8 mouse cellular contexts compared by ENCODE assay signal in genomic region chr5:100674711-100675376, GRCm38 (mm10). TPM values are rescaled to one million over a fixed set of nuclear protein-coding genes. Genes with fewer than 3 reads are reported as not detected.
DNase-seq lines count a peak whose midpoint lies in the region; ATAC-seq lines count a peak whose summit lies in the region.

TSS of gene Coq2 (minus strand) at chr5:100675140.

- WGBS in hindbrain, embryonic 16.5 days: 11% methylated on average over 17 of the region's 17 CpGs

- H3K4me3 ChIP-seq in hindbrain, embryonic 16.5 days (ENCODE audit: low read length): peak within 1 kb of the TSS; percentile 79

- peak within 1 kb of the TSS; percentile 88 for H3K9ac ChIP-seq in hindbrain, embryonic 16.5 days (ENCODE audit: low read depth, low read length)

- peak; percentile 67 for ATAC-seq in hindbrain, embryonic 16.5 days
- peak; percentile 86 for ATAC-seq in megakaryocyte, adult 5-6 weeks (ENCODE audit: poor library complexity, severe bottlenecking)

- no peaks in the 10 kb centered on the region for H3K9me3 ChIP-seq in hindbrain, embryonic 16.5 days (ENCODE audit: control insufficient read depth, low read length)

- H3K27ac ChIP-seq in hindbrain, embryonic 16.5 days (ENCODE audit: low read depth, low read length): peak within 1 kb of the TSS; percentile 77

- H3K27me3 ChIP-seq in hindbrain, embryonic 16.5 days (replicated peaks; ENCODE audit: control insufficient read depth, insufficient read depth, low read length): no peaks in the 10 kb centered on the region

- no peaks in the 10 kb centered on the region for H3K36me3 ChIP-seq in hindbrain, embryonic 16.5 days (ENCODE audit: control insufficient read depth, insufficient read depth, low read length)

- peaks cover 14% of the 10 kb centered on the region for H3K4me1 ChIP-seq in hindbrain, embryonic 16.5 days (ENCODE audit: control insufficient read depth, insufficient read depth, low read depth, low read length)

- peak; percentile 70 for DNase-seq in WW6 (ENCODE audit: low read depth, low spot score)
- DNase-seq in cerebellum, postnatal 36 days: peak; percentile 81 to 82
- DNase-seq in gastrocnemius, adult 18-20 months (ENCODE audit: low spot score): peak; percentile 69
- DNase-seq in left cerebral cortex, adult 18-20 months (ENCODE audit: low spot score in 2 of 2): peak; percentile 69 to 73
- DNase-seq in right cerebral cortex, adult 2 months (ENCODE audit: low spot score in 2 of 2): peak; percentile 67 to 79
- peak; percentile 75 to 82 for DNase-seq in urinary bladder, postnatal 36 days (ENCODE audit: low spot score in 2 of 2)

- H3K4me2 ChIP-seq in hindbrain, embryonic 16.5 days (ENCODE audit: low read length): peak within 1 kb of the TSS; percentile 85

RNA-seq across cellular contexts. Expression of gene Coq2, which starts in this region (rescaled TPM):
- 10 to 100 TPM; 73.6 to 77.4 TPM for total RNA-seq in gastrocnemius, adult 18-20 months (2021)
- 49.6 and 49.8 TPM in 2 replicates for polyA plus RNA-seq in hindbrain, embryonic 16.5 days (2015; fragmentation: Nextera tagmentation; extraction: Ambion mirVana)
- total RNA-seq in left cerebral cortex, adult 18-20 months (2021): 10 to 100 TPM; 77.1 to 79.6 TPM
- total RNA-seq in megakaryocyte, adult 5-6 weeks (2015): 20.9 and 21.0 TPM in 2 replicates
- 20.1 and 22.5 TPM in 2 replicates for total RNA-seq in megakaryocyte, adult 5-6 weeks (2017)

Comparison
In these comparisons a context has a peak if more than half of its experiments do, and no peak if none do; other contexts are left out.
1. Peak in every context shown above with its lines: DNase-seq, ATAC-seq, H3K4me3 ChIP-seq and H3K27ac ChIP-seq.